ENCODE assay signal across 9 mouse cellular contexts in the genomic region with DNA sequence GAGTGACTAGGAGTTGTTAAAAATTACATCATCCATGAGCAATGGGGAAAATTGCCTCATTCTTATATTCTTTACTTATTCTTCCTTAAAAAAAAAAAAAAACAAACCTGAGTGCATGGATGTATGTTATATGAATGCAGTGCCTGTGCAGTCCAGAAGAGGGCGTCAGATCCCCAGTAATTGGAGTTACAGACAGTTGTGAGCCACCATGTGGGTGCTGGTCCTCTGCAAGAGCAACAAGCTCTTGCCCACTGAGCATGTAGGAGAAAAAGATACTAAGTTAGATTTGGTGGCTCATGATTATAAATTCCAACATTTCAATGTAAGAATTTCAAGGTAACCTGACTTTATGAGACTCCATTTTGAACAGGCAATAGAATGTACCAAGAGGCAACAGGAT.
A peak's percentile ranks its signal among the peaks of the same experiment; 100 is the strongest.
DNase-seq lines count a peak whose midpoint lies in the region; ATAC-seq and TF ChIP-seq lines count a peak whose summit lies in the region.
"Had no signal": no experiment of that assay in that cellular context is flagged by ENCODE, and none has a peak within 500 bp of the region (broad histone marks: within the 10 kb centered on the region; RNA-seq: fewer than 3 reads in every experiment).

No protein-coding gene starts in this region.

- ATAC-seq in hindbrain, postnatal 0 days = no peak
- ATAC-seq in hindbrain, embryonic 14.5 days (ENCODE audit: low FRiP score) = no peak

- no peaks in the 10 kb centered on the region for H3K9me3 ChIP-seq in hindbrain, postnatal 0 days (ENCODE audit: low read length)
- H3K9me3 ChIP-seq in hindbrain, embryonic 14.5 days (ENCODE audit: control insufficient read depth, low read length) = no peaks in the 10 kb centered on the region
- H3K9me3 ChIP-seq in limb, embryonic 10.5 days (replicated peaks) = no peaks in the 10 kb centered on the region
- H3K9me3 ChIP-seq: kidney, embryonic 15.5 days had no signal

- TF ChIP-seq POLR2A in testis, adult 2 months (IDR thresholded peaks at IDR 0.05; ENCODE audit: control insufficient read depth, low read depth, low read length) = no peak
- TF ChIP-seq POLR2A in bone marrow, adult 2 months (IDR thresholded peaks at IDR 0.05; ENCODE audit: borderline replicate concordance, control insufficient read depth, low read depth, low read length) = no peak

- H3K9ac ChIP-seq in hindbrain, postnatal 0 days (replicated peaks; ENCODE audit: low read length) = no peak overlapping the region
- no peak overlapping the region for H3K9ac ChIP-seq in hindbrain, embryonic 14.5 days
- H3K9ac ChIP-seq: kidney, embryonic 15.5 days had no signal

- H3K36me3 ChIP-seq in hindbrain, postnatal 0 days (ENCODE audit: insufficient read depth, low read length) = no peaks in the 10 kb centered on the region
- H3K36me3 ChIP-seq in hindbrain, embryonic 14.5 days (replicated peaks; ENCODE audit: control insufficient read depth, insufficient read depth) = no peaks in the 10 kb centered on the region
- H3K36me3 ChIP-seq in testis, adult 2 months (ENCODE audit: control insufficient read depth, insufficient read depth, low read length) = no peaks in the 10 kb centered on the region
- H3K36me3 ChIP-seq in limb, embryonic 10.5 days = no peaks in the 10 kb centered on the region
- H3K36me3 ChIP-seq: kidney, embryonic 15.5 days had no signal

- H3K4me1 ChIP-seq in hindbrain, postnatal 0 days (ENCODE audit: insufficient read depth, low read length) = no peaks in the 10 kb centered on the region
- no peaks in the 10 kb centered on the region for H3K4me1 ChIP-seq in hindbrain, embryonic 14.5 days (replicated peaks; ENCODE audit: control insufficient read depth, insufficient read depth, low read length)
- no peaks in the 10 kb centered on the region for H3K4me1 ChIP-seq in testis, adult 2 months (ENCODE audit: control insufficient read depth, insufficient read depth, low read length)
- no peaks in the 10 kb centered on the region; the same call in 1 of the 2 replicates for H3K4me1 ChIP-seq in bone marrow, adult 2 months (ENCODE audit: control insufficient read depth, insufficient read depth, low read length)
- H3K4me1 ChIP-seq in limb, embryonic 10.5 days = peaks cover 27% of the 10 kb centered on the region

- peak; percentile 41; the same call in 1 of the 2 replicates for TF ChIP-seq CTCF in hindbrain, postnatal 0 days (IDR thresholded peaks at IDR 0.05; ENCODE audit: low read depth)
- peak; percentile 33; the same call in 1 of the 2 replicates for TF ChIP-seq CTCF in testis, adult 2 months (IDR thresholded peaks at IDR 0.05; ENCODE audit: control insufficient read depth, insufficient read depth, insufficient replicate concordance, low read depth, low read length)
- peak; percentile 45; the same call in 1 of the 2 replicates for TF ChIP-seq CTCF in bone marrow, adult 2 months (IDR thresholded peaks at IDR 0.05; ENCODE audit: control insufficient read depth, insufficient read depth, low read length)

- H3K27me3 ChIP-seq in hindbrain, postnatal 0 days (ENCODE audit: insufficient read depth, low read length) = no peaks in the 10 kb centered on the region
- H3K27me3 ChIP-seq in hindbrain, embryonic 14.5 days (ENCODE audit: control insufficient read depth, insufficient read depth, low read length) = no peaks in the 10 kb centered on the region
- no peaks in the 10 kb centered on the region for H3K27me3 ChIP-seq in testis, adult 2 months (ENCODE audit: control insufficient read depth, insufficient read depth, low read length)
- peaks cover 41% of the 10 kb centered on the region for H3K27me3 ChIP-seq in limb, embryonic 10.5 days (ENCODE audit: low read depth, poor library complexity, severe bottlenecking)

- no peak for DNase-seq in hindbrain, postnatal 0 days (ENCODE audit: low spot score)
- no peak for DNase-seq in hindbrain, embryonic 14.5 days (ENCODE audit: low spot score)
- DNase-seq in testis, postnatal 10 days (ENCODE audit: low spot score) = no peak
- no peak for DNase-seq in limb, embryonic 10.5 days (ENCODE audit: low spot score)
- no peak for DNase-seq in cerebellum, adult 9-11 months
- DNase-seq: lung, postnatal 14 days had no signal

- H3K4me3 ChIP-seq in hindbrain, postnatal 0 days (ENCODE audit: low read length) = no peak overlapping the region
- H3K4me3 ChIP-seq in hindbrain, embryonic 14.5 days (replicated peaks; ENCODE audit: low read length) = no peak overlapping the region
- H3K4me3 ChIP-seq in testis, adult 2 months (ENCODE audit: control insufficient read depth, low read depth, low read length) = no peak overlapping the region
- no peak overlapping the region for H3K4me3 ChIP-seq in bone marrow, adult 2 months (replicated peaks; ENCODE audit: control insufficient read depth, low read depth, low read length)
- H3K4me3 ChIP-seq in limb, embryonic 10.5 days = no peak overlapping the region
- H3K4me3 ChIP-seq: kidney, embryonic 15.5 days had no signal

- no peak overlapping the region for H3K27ac ChIP-seq in hindbrain, postnatal 0 days
- no peak overlapping the region for H3K27ac ChIP-seq in hindbrain, embryonic 14.5 days
- no peak overlapping the region for H3K27ac ChIP-seq in testis, adult 2 months (ENCODE audit: control insufficient read depth, insufficient read depth, low read depth, low read length)
- H3K27ac ChIP-seq in bone marrow, adult 2 months (ENCODE audit: control insufficient read depth, insufficient read depth, low read depth, low read length, poor library complexity) = no peak overlapping the region
- no peak overlapping the region for H3K27ac ChIP-seq in limb, embryonic 10.5 days
- H3K27ac ChIP-seq: kidney, embryonic 15.5 days had no signal

- no peak overlapping the region for H3K4me2 ChIP-seq in hindbrain, postnatal 0 days (ENCODE audit: low read depth, low read length)
- no peak overlapping the region for H3K4me2 ChIP-seq in hindbrain, embryonic 14.5 days (replicated peaks)
- H3K4me2 ChIP-seq: kidney, embryonic 15.5 days had no signal

- WGBS in hindbrain, postnatal 0 days = 31% methylated on average over 1 of the region's 1 CpGs
- 10% methylated on average over 1 of the region's 1 CpGs for WGBS in hindbrain, embryonic 14.5 days
- WGBS in bone marrow, adult 2 months = 29% methylated on average over 1 of the region's 1 CpGs
- WGBS in limb, embryonic 10.5 days = 27% methylated on average over 1 of the region's 1 CpGs
